Mouse (Mus musculus): Measurements from ENCODE around the gene Sbno2. TPM values are rescaled to one million over a fixed set of nuclear protein-coding genes. Genes with fewer than 3 reads are reported as not detected.
A peak's percentile ranks its signal among the peaks of the same experiment; 100 is the strongest.

Sbno2 gene
- polyA plus RNA-seq, 1 experiment from 2014 or later: 16.8 TPM

GRCm38 (mm10) chr10:80115944-80116335, 10.6 kb upstream of the Sbno2 start:
- Histone ChIP-seq H3K4me3 (peak overlapping the region; percentile 86), H3K9me3 (no peaks in the 10 kb centered on the region), H3K27ac (peak overlapping the region; percentile 84), H3K4me2 (peak overlapping the region; percentile 92), H3K27me3 (replicated peaks) (no peaks in the 10 kb centered on the region), H3K36me3 (replicated peaks) (no peaks in the 10 kb centered on the region), H3K9ac (peak overlapping the region; percentile 82), H3K4me1 (peaks cover 43% of the 10 kb centered on the region)
- WGBS: under 1% methylated on average over 63 of the region's 63 CpGs
- 0 out of 2 replicates have a peak, but pooled peaks have one; percentile 4 for ATAC-seq (replicated peaks)

GRCm38 (mm10) chr10:80115290-80115943, 10.0 kb upstream of the Sbno2 start, which contains the start of gene Stk11:
TSS of gene Stk11 (plus strand) at chr10:80115803.
- H3K27me3 ChIP-seq (replicated peaks): no peaks in the 10 kb centered on the region
- peak within 1 kb of the TSS; percentile 92 for H3K4me2 ChIP-seq
- peak within 1 kb of the TSS; percentile 84 for H3K27ac ChIP-seq
- H3K36me3 ChIP-seq (replicated peaks): no peaks in the 10 kb centered on the region
- peak within 1 kb of the TSS; percentile 86 for H3K4me3 ChIP-seq
- no peaks in the 10 kb centered on the region for H3K9me3 ChIP-seq
- peaks cover 43% of the 10 kb centered on the region for H3K4me1 ChIP-seq
- peak; percentile 98 for ATAC-seq (replicated peaks)
- peak within 1 kb of the TSS; percentile 82 for H3K9ac ChIP-seq
- WGBS: under 1% methylated on average over 64 of the region's 70 CpGs

GRCm38 (mm10) chr10:80114341-80115284, 9.2 kb upstream of the Sbno2 start:
- no peaks in the 10 kb centered on the region for H3K36me3 ChIP-seq (replicated peaks)
- 4% methylated on average over 27 of the region's 27 CpGs for WGBS
- H3K27me3 ChIP-seq (replicated peaks): no peaks in the 10 kb centered on the region
- peak overlapping the region; percentile 78 for H3K27ac ChIP-seq
- H3K9ac ChIP-seq: peak overlapping the region; percentile 34
- peaks cover 39% of the 10 kb centered on the region for H3K4me1 ChIP-seq
- H3K9me3 ChIP-seq: no peaks in the 10 kb centered on the region
- peak overlapping the region; percentile 86 for H3K4me3 ChIP-seq
- H3K4me2 ChIP-seq: peak overlapping the region; percentile 73
- ATAC-seq (replicated peaks): peak; percentile 53

DNA sequence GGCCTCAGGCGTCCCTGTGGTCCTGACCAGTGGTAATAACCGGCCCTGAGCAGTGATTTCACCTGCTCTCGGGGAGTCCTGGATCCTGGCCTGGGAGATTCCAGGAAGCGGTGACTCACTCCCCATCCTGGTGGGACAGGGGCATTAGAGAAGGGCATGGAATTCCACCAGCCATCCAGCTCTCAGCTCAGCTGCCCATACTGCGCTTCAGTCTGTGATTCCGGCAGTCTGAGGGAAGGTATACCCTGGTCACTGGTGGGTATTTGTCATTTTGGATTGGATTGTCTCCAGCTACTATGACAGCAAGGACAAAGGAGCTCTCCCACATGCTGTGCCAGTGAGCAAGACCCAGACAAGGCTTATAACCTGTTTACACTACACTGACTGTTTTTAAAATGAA, 2.3 kb upstream of the Sbno2 start:
- Histone ChIP-seq H3K27me3 (replicated peaks) (no peaks in the 10 kb centered on the region), H3K9ac (no peak overlapping the region), H3K4me2 (no peak overlapping the region), H3K9me3 (no peaks in the 10 kb centered on the region), H3K4me3 (no peak overlapping the region), H3K4me1 (peaks cover 4% of the 10 kb centered on the region), H3K36me3 (replicated peaks) (no peaks in the 10 kb centered on the region), H3K27ac (no peak overlapping the region)
- 61% methylated on average over 6 of the region's 6 CpGs for WGBS
- ATAC-seq (replicated peaks): no peak

DNA sequence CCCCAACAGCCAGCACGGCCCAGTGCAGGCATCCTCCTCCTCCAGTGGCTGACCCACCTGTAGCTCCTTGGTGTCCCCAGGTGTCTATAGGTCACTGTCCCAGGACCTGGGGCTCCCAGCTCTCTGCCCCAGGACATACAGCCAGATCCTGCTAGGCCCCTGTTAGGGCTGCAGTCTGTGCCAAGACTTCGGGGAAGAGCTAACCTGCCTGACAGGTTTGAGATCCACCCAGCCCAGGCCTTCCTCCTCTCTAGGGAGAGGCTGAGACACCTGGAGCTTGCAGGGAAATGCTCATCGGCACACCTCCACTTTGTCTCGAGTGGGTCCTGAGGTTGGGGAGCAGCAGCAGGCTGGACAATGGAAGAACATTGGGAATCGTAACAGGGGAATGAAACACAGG, 555 bp upstream of the Sbno2 start:
- Histone ChIP-seq H3K9ac (no peak overlapping the region), H3K4me3 (no peak overlapping the region), H3K27me3 (replicated peaks) (no peaks in the 10 kb centered on the region), H3K4me1 (peaks cover 16% of the 10 kb centered on the region), H3K27ac (no peak overlapping the region), H3K4me2 (no peak overlapping the region), H3K9me3 (no peaks in the 10 kb centered on the region), H3K36me3 (replicated peaks) (no peaks in the 10 kb centered on the region)
- 76% methylated on average over 5 of the region's 5 CpGs for WGBS
- no peak for ATAC-seq (replicated peaks)

- Histone ChIP-seq H3K9me3 (no peaks in the 10 kb centered on the region), H3K4me2 (no peak overlapping the region), H3K9ac (no peak overlapping the region), H3K27me3 (replicated peaks) (no peaks in the 10 kb centered on the region), H3K36me3 (replicated peaks) (no peaks in the 10 kb centered on the region), H3K4me1 (peaks cover 23% of the 10 kb centered on the region), H3K4me3 (no peak overlapping the region), H3K27ac (no peak overlapping the region)
- ATAC-seq (replicated peaks): no peak
- 75% methylated on average over 3 of the region's 3 CpGs for WGBS
These were observed 1.2 kb downstream of the Sbno2 start for GRCm38 (mm10) chr10:80104181-80104580.

DNA sequence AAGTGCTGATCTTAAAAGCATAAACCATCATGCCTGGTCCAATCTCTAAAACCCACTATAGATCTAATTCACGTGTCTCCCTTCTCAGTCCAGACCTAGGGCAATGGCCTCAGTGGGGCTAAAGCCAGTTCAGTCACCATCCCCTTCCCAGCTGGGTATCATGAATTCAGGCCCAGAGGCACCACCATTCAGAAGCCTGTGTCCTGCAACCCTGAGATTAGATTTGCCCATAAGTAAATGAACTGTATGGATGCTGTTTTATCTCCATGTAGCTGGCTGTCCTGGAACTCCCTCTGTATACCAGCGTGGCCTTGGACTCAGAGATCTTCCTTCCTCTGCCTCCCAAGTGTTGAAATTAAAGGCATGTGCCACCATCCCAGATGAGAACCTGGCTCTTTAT, 2.3 kb downstream of the Sbno2 start:
- Histone ChIP-seq H3K4me2 (peak overlapping the region; percentile 93), H3K36me3 (replicated peaks) (no peaks in the 10 kb centered on the region), H3K9ac (peak overlapping the region; percentile 82; the same call in 1 of the 2 replicates), H3K4me3 (peak overlapping the region; percentile 88; the same call in 1 of the 2 replicates), H3K9me3 (no peaks in the 10 kb centered on the region), H3K27me3 (replicated peaks) (no peaks in the 10 kb centered on the region), H3K4me1 (peaks cover 23% of the 10 kb centered on the region), H3K27ac (peak overlapping the region; percentile 70)
- 87% methylated on average over 2 of the region's 2 CpGs for WGBS
- no peak for ATAC-seq (replicated peaks)

DNA sequence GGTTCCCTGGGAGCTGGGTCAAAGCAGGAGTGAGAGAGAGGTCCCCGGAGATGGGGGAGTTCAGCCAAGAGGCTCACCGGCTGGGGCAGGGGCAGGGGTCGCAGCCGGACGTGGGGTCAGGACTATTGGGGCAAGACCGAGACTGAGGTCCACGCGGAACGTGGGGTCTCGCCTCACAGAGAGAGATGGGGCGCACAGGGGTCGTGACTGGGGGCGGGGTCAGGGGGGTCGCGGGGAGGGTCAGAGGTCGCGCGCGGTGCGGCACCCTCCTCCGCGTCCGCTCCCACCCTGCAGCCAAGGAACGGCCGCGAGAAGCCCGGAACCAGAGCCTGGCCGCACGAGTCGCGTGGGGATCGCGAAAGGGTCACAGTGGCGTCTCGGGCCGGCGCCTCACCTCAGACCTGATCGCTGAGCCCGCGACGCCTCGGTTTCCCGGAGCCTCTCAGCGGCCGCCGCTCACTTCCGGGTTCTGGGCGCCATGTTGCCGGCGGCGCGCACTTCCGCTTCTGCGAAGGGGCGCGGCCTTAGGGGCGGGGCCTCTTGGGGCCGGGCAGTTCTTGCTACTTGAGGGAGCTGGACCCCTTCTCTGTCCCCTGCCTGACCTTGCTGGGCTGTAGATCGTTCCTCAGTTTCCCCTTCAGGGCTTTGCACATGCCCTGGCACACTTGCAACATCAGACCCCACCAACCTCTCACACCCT, 3.0 kb downstream of the Sbno2 start:
- ATAC-seq (replicated peaks): peak; percentile 87
- H3K9ac ChIP-seq: peak overlapping the region; percentile 82
- H3K4me1 ChIP-seq: peaks cover 23% of the 10 kb centered on the region
- under 1% methylated on average over 57 of the region's 59 CpGs for WGBS
- H3K27ac ChIP-seq: peak overlapping the region; percentile 70
- H3K9me3 ChIP-seq: no peaks in the 10 kb centered on the region
- H3K4me3 ChIP-seq: peak overlapping the region; percentile 88
- no peaks in the 10 kb centered on the region for H3K36me3 ChIP-seq (replicated peaks)
- H3K4me2 ChIP-seq: peak overlapping the region; percentile 93
- no peaks in the 10 kb centered on the region for H3K27me3 ChIP-seq (replicated peaks)

- H3K27me3 ChIP-seq (replicated peaks): no peaks in the 10 kb centered on the region
- H3K36me3 ChIP-seq (replicated peaks): no peaks in the 10 kb centered on the region
- peak overlapping the region; percentile 93; the same call in 1 of the 2 replicates for H3K4me2 ChIP-seq
- H3K4me3 ChIP-seq: no peak overlapping the region
- H3K4me1 ChIP-seq: peaks cover 23% of the 10 kb centered on the region
- H3K9ac ChIP-seq: no peak overlapping the region
- no peak for ATAC-seq (replicated peaks)
- no peaks in the 10 kb centered on the region for H3K9me3 ChIP-seq
- no peak overlapping the region for H3K27ac ChIP-seq
- WGBS: 70% methylated on average over 11 of the region's 11 CpGs
These were observed 4.4 kb downstream of the Sbno2 start for GRCm38 (mm10) chr10:80100982-80101381.

DNA sequence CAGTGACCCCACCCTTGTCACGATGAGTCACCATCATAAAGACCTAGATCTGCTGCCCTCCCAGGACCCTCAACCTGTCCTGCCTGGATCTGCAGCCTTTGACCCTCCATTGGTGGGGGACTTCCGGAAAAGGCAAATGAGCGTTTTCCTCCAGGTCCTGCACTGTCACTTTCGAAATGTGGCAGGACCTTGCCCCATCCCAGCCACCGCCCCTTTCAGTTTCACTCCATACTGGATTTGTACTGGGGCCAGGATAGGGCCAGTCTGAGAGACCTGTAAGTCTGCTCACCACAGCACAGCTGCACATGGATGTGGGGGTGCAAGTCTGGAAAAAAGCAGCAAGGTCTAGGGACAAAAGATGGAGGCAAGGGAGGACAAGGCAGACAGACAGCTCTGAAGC, 6.7 kb downstream of the Sbno2 start:
- no peaks in the 10 kb centered on the region for H3K36me3 ChIP-seq (replicated peaks)
- H3K4me1 ChIP-seq: peaks cover 23% of the 10 kb centered on the region
- no peak for ATAC-seq (replicated peaks)
- no peak overlapping the region for H3K9ac ChIP-seq
- H3K4me3 ChIP-seq: no peak overlapping the region
- H3K27me3 ChIP-seq (replicated peaks): no peaks in the 10 kb centered on the region
- H3K9me3 ChIP-seq: no peaks in the 10 kb centered on the region
- no peak overlapping the region for H3K27ac ChIP-seq
- no peak overlapping the region for H3K4me2 ChIP-seq
- 85% methylated on average over 5 of the region's 5 CpGs for WGBS

- no peak for ATAC-seq (replicated peaks)
- no peak overlapping the region for H3K4me3 ChIP-seq
- H3K27me3 ChIP-seq (replicated peaks): no peaks in the 10 kb centered on the region
These were observed 8.1 kb downstream of the Sbno2 start for GRCm38 (mm10) chr10:80097275-80097674.

DNA sequence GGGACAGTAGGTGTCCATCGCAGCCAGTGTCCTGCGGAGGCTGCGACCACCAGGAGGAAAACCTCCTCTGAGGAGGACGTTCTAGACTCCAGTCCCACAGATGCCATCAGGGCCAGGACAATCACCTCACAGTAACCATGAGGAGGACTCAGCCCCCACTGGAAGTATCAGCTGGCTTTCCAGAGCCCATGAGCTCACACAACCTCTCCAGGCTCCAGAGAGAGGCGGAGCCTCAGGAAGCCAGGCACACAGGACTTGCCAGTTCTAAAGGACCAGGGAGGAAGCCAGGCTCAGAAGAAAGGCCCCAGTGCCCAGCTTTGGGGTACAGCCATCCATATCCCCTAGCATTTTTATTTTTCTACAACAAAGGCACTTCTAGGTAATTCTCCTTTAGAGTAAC, 9.8 kb downstream of the Sbno2 start:
- no peaks in the 10 kb centered on the region for H3K9me3 ChIP-seq
- H3K36me3 ChIP-seq (replicated peaks): no peaks in the 10 kb centered on the region
- no peaks in the 10 kb centered on the region for H3K27me3 ChIP-seq (replicated peaks)
- H3K4me2 ChIP-seq: no peak overlapping the region
- no peak overlapping the region for H3K4me3 ChIP-seq
- WGBS: 90% methylated on average over 5 of the region's 5 CpGs
- ATAC-seq (replicated peaks): no peak
- H3K4me1 ChIP-seq: peaks cover 4% of the 10 kb centered on the region; the same call in 1 of the 2 replicates
- no peak overlapping the region for H3K9ac ChIP-seq
- H3K27ac ChIP-seq: no peak overlapping the region

More at GRCm38 (mm10) chr10:80097275-80097674, 8.1 kb downstream of the Sbno2 start:
- no peak overlapping the region for H3K27ac ChIP-seq
- H3K9me3 ChIP-seq: no peaks in the 10 kb centered on the region
- H3K36me3 ChIP-seq (replicated peaks): no peaks in the 10 kb centered on the region
- 25% methylated on average over 7 of the region's 7 CpGs for WGBS
- H3K4me1 ChIP-seq: peaks cover 18% of the 10 kb centered on the region
- H3K9ac ChIP-seq: no peak overlapping the region
- no peak overlapping the region for H3K4me2 ChIP-seq

Data from midbrain, embryonic 15.5 days (tissue).